Mouse (Mus musculus) regulatory T cell (primary cell): ENCODE data around the gene Hoxa9.

Source experiments
- in situ Hi-C: fragments of 300-600 bp; cut with MboI, MseI; formaldehyde crosslinking; loops from one replicate; pipeline ENCODE4 v1.15.1; 2025; ENCODE audit warnings: high pct_unique_total_duplicates

The Hoxa9 gene

GRCm38 (mm10) chr6:52230516-52231165, at the start of gene Hoxa9:
Gene Hoxa9 (minus strand): TSS chr6:52231089.
- in situ Hi-C loops, result no loop called here

- in situ Hi-C loops, result loop anchor here (10.0 kb wide), 1 partner anchor 298 kb away; no protein-coding TSS in a partner anchor
Observed at GRCm38 (mm10) chr6:52276920-52277319, 46.0 kb upstream of the Hoxa9 start.

GRCm38 (mm10) chr6:52276382-52276781, 45.5 kb upstream of the Hoxa9 start:
- in situ Hi-C loops, result loop anchor here (10.0 kb wide), 1 partner anchor 298 kb away; no protein-coding TSS in a partner anchor

GRCm38 (mm10) chr6:52275563-52276280, 44.8 kb upstream of the Hoxa9 start:
- in situ Hi-C loops, result loop anchor here (10.0 kb wide), 1 partner anchor 299 kb away; no protein-coding TSS in a partner anchor

GRCm38 (mm10) chr6:52274576-52274975, 43.7 kb upstream of the Hoxa9 start:
- in situ Hi-C loops, result loop anchor here (10.0 kb wide), 1 partner anchor 300 kb away; no protein-coding TSS in a partner anchor

DNA sequence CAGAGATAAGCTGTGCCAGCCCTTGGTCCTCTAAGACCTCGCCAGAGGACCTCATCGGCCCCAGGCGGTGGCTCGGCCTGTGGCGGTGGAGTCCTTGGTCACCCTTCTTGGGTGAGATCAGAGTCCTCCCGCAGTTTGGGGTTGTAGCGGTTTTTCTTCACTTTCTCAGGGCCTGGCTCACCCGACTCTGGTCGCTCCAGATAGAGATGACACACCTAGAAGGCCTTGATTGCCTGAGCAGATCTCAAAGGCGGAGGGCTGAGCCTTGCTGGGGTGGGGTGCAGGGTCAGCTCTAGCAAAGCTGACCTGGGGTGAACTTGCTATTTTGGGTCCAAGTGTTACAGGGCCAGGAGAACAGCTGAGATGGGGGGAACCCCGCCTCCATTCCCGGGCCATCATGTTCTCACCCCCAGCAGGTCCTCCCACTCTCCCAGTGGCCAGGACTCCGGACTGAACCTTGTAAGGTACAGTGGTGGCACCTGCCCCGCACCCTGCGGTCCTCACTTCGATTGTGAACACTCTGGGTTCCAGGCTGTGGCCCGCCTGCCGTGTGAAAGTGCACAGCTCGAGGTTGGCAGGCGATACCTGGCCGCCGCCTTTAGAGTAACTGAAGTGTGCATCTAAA, 42.9 kb upstream of the Hoxa9 start:
- in situ Hi-C loops, result loop anchor here (10.0 kb wide), 1 partner anchor 301 kb away; no protein-coding TSS in a partner anchor

- in situ Hi-C loops, result loop anchor here (10.0 kb wide), 1 partner anchor 302 kb away; no protein-coding TSS in a partner anchor
Observed at GRCm38 (mm10) chr6:52272766-52273655, 42.1 kb upstream of the Hoxa9 start.

GRCm38 (mm10) chr6:52270494-52271480, 39.9 kb upstream of the Hoxa9 start:
- in situ Hi-C loops, result loop anchor here (10.0 kb wide), 1 partner anchor 304 kb away; no protein-coding TSS in a partner anchor

DNA sequence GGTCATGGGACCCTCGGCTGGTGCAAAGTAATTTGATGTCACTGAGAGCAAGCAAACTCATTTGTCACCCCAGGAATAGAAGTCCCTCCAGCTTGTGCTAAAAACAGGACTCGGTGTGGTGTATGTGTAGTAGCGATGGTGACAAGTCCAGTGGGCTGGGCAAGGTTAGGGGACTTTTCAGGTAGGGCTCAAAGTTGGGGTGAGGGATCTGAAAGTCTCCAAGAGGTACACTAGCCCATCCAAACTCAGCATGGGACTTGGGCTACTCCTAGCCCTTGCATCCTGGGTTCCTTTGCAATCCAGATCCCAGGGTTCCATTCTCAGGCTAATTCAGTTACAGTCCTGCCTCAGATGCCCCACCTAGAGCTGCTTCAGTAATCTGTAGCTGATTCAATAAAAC, 37.9 kb upstream of the Hoxa9 start:
- in situ Hi-C loops, result no loop called here

GRCm38 (mm10) chr6:52268341-52268740, 37.5 kb upstream of the Hoxa9 start:
- in situ Hi-C loops, result no loop called here

GRCm38 (mm10) chr6:52267691-52268090, 36.8 kb upstream of the Hoxa9 start:
- in situ Hi-C loops, result no loop called here

DNA sequence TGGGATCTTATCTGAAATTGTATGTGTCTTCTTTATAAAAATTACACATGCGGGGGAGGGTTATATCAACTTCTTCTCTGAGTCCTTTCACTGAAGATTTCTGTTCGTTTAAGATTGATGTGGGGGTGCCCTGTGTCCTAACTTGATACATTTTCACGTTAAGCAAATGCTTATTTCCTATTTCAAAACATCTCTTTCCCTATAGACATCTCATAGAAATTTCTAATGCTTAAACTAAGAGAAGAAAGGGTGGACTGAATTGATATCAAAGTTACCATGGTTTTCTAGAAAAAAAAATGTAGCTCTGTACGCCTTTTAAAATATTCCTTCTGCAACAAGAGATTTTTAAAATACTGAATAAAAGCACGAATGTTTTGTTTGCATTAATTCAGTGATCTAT, 36.3 kb upstream of the Hoxa9 start:
- in situ Hi-C loops, result no loop called here

DNA sequence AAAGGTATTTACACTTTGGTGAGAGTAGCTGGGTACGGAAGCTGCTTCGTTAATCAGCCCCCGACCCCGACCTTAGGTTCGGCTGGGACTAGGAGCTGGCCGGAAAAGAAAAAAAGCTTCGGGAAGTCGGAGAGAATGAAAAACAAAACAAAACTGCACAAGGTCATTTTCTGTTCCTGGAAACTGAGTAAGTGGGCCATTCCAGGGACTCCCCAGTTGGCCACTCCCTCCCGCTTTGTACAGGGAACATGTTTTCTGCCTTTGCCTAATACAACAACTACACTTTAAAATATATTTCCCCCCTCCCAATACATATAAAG, 35.7 kb upstream of the Hoxa9 start:
- in situ Hi-C loops, result no loop called here

GRCm38 (mm10) chr6:52265913-52266665, 35.2 kb upstream of the Hoxa9 start:
- in situ Hi-C loops, result no loop called here

GRCm38 (mm10) chr6:52265306-52265912, 34.5 kb upstream of the Hoxa9 start:
- in situ Hi-C loops, result no loop called here

DNA sequence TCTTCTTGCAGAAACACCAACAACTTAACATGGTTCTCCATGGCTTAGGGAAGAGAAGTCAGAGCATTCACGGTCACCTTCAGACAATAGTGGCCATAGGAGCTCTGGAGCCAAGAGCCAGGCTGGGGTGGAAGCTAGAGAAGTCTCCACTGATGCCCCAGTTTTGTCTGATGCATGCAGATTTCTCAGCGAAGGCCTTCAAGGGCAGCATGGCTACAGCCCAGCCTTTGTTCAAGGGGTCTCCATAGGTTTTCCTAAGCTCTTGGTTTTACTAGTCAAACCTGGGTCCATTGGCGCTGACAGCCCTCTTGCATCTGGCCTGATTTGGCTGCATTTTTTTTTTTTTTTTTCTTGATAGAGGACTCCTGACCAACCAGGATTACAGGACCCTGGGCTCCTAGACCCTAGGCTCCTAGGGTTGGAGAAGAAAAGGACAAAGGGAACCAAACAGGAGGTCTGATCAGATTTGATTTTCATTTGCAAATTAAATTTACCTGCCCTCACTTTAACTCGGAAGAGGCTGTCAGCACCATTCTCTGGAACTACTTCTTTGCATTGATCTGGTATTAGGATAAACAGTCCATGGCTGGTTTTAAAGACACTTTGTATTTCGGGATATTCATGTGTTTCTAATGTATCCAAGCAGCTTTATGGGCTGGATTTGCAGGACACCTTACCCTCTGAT, 33.4 kb upstream of the Hoxa9 start:
- in situ Hi-C loops, result no loop called here

- in situ Hi-C loops, result no loop called here
Observed at GRCm38 (mm10) chr6:52263321-52263585, 32.4 kb upstream of the Hoxa9 start.

- in situ Hi-C loops, result no loop called here
Observed at GRCm38 (mm10) chr6:52262463-52263320, 31.8 kb upstream of the Hoxa9 start.
